Mouse (Mus musculus) c-Kit-positive CD71-positive TER-119-negative erythroid progenitor cells, embryonic 14.5 days (primary cell): Measurements from ENCODE around the gene B4gat1.
"Not testable (repeated sequence)": the region's sequence is repeated elsewhere in the genome, so short reads cannot be mapped to it uniquely, and the experiment has no call there.

Source experiments
- DNase-seq: peaks from one replicate; pipeline ENCODE4 v3.0.0-alpha.2; 2013; ENCODE audit warnings: low read depth

Gene B4gat1

DNA sequence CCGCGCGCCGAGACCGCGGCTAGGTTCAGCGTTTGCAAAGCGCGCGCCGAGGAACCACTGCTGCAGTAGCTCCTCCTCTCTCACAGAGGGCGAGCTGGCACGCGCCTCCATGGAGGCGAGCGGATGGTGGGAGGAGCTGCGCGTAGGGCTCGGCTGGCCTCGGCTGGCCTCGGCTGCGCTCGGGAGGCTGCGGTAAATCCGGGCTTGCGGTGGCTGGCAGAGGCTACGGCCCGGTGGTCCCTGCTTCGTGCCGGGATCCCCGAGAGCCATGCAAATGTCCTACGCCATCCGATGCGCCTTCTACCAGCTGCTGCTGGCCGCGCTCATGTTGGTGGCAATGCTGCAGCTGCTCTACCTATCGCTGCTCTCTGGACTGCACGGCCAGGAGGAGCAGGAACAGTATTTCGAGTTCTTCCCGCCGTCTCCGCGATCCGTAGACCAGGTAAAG lies at the start of gene B4gat1, which contains the start of gene AC124502.3:
Gene B4gat1, plus strand, starts transcription at position 118 of the 448 bp plus-strand sequence.
Gene AC124502.3, plus strand, starts transcription at position 183 of the 448 bp plus-strand sequence.
- peak; percentile 80 for DNase-seq

DNA sequence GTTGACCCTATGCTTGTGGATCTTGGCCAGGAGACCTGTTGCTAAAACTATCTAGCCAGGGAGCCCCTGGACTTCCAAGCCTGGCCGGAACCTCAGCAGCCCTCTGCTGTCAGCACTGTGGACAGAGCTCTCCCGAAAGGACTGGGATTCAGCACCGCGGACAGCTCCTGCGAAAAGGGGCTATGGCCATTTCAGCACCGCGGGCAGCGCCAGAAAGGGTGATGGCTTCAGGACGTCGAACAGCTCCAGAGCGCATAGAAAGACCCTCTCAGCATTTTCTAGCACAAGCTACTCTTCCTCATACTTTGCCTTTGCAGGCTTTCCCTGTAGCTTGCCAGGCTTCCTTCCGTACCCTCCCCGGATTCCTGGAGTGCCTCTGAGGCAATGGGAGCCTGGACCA lies 49.6 kb upstream of the B4gat1 start:
- peak; percentile 84 for DNase-seq

DNA sequence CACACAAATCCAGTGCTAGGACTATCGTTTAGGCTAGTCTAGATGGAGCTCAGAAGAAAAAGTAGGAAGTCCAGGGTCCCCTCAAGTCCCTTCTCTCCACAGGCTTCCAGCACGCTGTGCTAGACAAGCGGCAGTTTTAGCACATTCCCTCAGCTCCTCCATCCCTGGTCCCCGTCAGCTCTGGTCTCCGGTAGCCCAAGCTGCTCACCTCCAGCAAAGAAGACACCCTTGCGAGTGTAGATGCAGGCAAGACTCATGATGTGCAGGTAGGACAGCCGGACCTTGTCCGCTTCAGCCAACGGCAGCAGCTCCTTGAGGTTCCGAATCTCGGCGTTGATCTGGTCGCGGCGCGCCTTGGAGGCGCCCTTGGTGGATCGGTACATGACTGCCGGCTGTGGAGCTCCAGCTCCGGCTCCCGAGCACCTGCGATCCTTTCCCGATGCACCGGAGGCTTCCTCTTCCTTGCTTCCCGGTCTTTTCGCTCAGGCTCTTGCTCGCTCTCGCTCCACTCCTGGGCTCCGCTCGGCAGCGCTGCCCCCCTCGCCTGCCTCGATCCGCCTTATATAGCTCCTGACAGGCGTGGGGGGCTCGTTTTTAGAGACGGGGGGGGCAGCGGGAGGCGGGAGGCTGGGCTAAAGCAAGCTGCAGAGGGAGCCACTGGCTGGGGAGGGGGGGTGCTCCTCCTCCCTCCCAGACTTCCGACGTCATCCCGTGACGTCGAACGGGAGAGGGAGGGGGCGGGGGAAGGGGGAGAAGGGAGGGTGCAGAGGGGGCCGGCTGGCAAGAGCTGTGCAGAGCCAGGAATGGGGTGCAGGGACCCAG lies 49.0 kb upstream of the B4gat1 start:
- DNase-seq, result no peak

- DNase-seq, result no peak
These were observed 48.4 kb upstream of the B4gat1 start, which contains the start of gene Npas4 for GRCm38 (mm10) chr19:4990256-4990625. TSS of gene Npas4 (minus strand) at chr19:4990316.

DNA sequence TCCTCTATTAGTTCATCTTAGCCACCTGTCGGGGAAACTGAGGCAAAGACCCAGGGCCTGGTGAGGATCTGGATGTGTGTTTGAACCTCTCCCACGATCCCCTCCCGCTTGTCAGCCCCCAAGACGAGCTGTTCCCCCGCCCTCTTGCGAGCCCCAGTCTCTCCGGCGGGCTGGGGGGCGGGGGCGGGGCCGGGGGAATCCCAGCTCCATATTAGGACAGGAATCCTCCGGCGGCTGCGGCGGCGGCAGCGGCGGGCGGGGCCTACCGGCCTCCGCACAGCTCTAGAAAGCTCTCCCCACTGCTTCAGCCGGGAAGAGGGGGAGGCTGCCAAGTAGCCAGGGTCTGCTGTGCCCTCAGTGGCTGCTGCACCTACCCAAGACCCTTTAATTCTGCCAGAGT lies 47.9 kb upstream of the B4gat1 start:
- DNase-seq, result no peak

GRCm38 (mm10) chr19:4992371-4992770 lies 46.3 kb upstream of the B4gat1 start:
- DNase-seq, result no peak

DNA sequence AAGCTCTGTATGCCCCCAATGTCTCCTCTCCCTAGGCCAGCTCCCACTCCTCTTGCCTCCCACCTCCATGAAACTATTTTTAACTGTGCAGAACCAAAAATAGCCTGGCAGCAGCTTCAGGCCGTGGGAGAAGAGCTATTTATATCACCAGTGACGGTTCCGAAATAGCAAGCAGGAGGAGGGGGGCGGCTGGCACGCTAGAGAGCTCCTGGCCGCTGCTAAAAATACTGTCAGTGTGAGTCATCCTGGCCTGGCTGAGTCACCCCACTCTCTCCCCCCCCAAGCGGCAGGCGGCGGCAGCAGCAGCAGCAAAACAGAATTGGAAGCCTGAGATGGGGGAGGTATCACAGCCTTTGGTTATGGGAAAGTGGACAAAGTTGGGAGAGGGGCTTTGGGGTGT lies 45.7 kb upstream of the B4gat1 start:
- DNase-seq, result no peak

DNA sequence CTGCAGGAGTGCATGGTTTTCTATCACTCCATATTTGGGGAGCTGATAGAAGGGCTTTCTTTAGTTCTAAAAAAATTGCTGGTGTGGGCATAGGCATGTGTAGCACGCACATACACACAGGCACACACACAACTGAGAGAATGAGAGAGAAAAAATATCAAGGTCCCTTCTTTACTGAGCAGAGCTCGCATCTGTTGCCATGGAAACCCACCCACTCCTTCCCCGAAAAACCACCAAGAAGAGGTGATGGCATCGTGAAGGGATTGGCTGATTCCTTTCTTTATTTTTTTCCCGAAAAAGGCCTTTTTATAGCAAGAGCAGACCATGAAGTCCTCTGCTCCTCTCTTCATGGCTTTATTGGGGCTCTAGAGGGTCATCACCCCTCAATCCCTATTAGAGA lies 44.6 kb upstream of the B4gat1 start:
- DNase-seq, result no peak

GRCm38 (mm10) chr19:4999445-5000140 lies 39.0 kb upstream of the B4gat1 start:
- no peak for DNase-seq

GRCm38 (mm10) chr19:5001666-5002406 lies 36.8 kb upstream of the B4gat1 start:
- DNase-seq, result peak; percentile 59

DNA sequence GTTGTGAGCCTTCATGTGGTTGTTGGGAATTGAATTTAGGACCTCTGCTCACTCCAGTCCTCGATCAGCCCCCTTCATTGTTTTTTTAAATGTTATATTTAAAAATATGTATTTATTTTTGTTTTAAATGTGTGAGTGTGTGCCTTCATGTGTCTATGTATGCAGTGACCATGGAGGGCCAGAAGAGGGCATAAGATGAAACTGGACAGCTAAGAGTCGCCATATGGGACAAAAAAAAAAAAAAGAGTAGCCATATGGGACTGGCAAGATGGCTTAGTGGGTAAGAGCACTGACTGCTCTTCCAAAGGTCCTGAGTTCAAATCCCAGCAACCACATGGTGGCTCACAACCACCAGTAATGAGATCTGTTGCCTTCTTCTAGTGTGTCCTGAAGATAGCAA lies 35.0 kb upstream of the B4gat1 start:
- DNase-seq, result not testable (repeated sequence)

- DNase-seq, result no peak
These were observed 33.7 kb upstream of the B4gat1 start for GRCm38 (mm10) chr19:5004925-5005324.

DNA sequence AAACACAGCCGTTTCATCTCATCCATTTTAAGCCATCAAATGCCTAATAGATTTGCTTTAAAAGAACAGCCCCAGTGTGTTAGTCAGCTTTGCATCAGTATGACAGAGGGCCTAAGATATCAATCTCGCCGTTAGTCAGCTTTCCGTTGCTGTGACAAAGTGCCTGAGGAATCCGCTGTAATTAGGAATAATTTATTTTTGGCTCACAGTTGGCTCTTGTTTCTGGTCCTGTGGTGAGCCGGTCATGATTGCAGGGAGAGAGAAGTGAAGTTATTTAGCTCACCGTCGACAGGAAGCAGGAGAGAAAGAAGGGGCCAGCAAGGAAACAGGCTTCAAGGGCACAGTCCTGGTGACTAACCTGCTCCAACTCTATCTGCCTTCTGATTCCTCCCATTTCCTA lies 25.5 kb upstream of the B4gat1 start:
- DNase-seq, result no peak

DNA sequence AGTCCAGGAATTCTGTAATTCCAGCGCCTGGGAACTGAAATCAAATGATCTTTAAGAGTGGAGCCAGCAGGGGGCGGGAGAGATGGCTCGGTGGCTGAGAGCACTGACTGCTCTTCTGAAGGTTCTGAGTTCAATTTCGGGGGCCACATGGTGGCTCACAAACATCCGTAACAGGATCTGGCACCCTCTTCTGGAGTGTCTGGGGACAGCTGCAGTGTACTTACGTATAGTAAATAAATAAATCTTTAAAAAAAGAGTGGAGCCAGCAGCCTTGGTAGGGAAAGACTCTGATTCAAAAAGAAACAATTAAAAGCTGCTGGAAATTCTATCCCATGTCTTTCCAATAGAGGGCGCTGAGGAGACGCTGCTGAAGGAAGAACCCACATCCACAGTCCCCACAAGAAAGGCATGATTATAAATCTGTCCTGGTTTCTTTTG lies 23.6 kb upstream of the B4gat1 start:
- DNase-seq, result no peak

GRCm38 (mm10) chr19:5016221-5016742 lies 22.3 kb upstream of the B4gat1 start:
- no peak for DNase-seq

DNA sequence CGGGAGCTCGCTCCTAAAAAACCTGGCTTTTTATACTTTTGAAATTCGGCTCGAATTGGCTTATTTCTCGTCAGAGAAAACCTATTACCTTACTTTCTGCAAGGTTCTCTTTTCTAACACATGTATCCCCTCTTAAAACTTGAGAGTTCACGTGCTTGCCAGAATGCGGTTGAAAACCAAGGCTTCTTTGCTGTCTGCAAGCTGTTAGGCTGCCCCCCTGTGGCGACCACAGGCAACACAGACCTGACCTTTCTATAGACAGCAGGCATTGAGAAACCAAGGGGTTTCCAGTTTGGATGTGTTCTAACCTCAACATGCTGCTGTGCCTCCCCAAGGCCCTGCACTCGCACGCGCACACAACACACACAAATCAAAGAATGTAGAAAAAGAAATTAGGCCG lies 21.8 kb upstream of the B4gat1 start:
- peak; percentile 49 for DNase-seq

GRCm38 (mm10) chr19:5017611-5018010 lies 21.0 kb upstream of the B4gat1 start:
- DNase-seq, result no peak

- no peak for DNase-seq
These were observed 20.4 kb upstream of the B4gat1 start for GRCm38 (mm10) chr19:5018191-5018590.

DNA sequence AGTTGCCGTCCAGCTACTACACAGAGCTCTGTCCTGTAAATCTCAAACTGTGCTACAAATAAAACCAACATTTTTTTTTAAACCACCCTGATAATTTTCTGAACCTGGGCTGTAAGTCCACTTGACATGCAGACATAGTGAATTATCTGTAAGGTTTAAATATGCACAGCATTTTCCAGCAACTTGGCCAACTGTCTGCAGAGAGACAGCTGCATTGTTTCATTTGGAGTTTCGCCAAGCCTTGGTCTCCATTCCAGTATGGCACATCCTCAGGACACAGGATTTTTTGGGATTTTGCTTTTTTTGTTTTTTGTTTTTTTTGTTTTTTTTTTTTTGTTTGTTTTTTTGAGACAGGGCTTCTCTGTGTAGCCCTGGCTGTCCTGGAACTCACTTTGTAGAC lies 17.2 kb upstream of the B4gat1 start:
- DNase-seq, result no peak

GRCm38 (mm10) chr19:5023621-5024479 lies 14.8 kb upstream of the B4gat1 start, which contains the start of gene Slc29a2:
TSS of gene Slc29a2 (plus strand) at chr19:5023860.
- DNase-seq, result peak; percentile 87

DNA sequence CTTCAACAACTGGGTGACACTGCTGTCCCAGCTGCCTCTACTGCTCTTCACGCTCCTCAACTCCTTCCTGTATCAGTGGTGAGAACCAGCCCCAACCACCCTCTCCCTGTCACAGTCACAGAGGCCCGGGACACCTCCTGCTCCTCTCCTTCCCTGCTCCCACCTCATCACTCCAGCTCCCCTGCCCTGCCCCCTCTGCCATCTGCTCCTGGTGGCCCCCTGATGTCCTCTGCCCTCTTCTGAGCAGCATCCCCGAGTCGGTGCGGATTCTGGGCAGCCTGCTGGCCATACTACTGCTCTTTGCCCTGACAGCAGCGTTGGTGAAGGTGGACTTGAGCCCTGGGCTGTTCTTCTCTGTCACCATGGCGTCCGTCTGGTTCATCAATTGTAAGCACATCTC lies 12.5 kb upstream of the B4gat1 start:
- DNase-seq, result no peak
